Mouse (Mus musculus) neural tube, embryonic 11.5 days (tissue): ENCODE measurements around the gene Rora. TPM values are rescaled to one million over a fixed set of nuclear protein-coding genes. Genes with fewer than 3 reads are reported as not detected.

ENCODE experiments used
- ATAC-seq: fragments of 200-750 bp; cut with Nextera tagmentation; 2 replicates; pipeline ENCODE4 v1.8.0; 2017; ENCODE audit warnings: moderate number of reproducible peaks, mild to moderate bottlenecking, moderate TSS enrichment, moderate library complexity; ENCODE audit not compliant: insufficient read depth, low FRiP score, low TSS enrichment
- DNase-seq: peaks from one replicate; pipeline ENCODE4 v3.0.0-alpha.2; 2015; ENCODE audit warnings: low spot score
- H3K27ac ChIP-seq: fragments of 300-500 bp; sonication (generic); 2 replicates; pipeline ENCODE4 v1.5.1; 2014; ENCODE audit warnings: low read depth, mild to moderate bottlenecking, low read length
- H3K27me3 ChIP-seq: fragments of 300-500 bp; sonication (generic); 2 replicates; pipeline ENCODE4 v1.6.1; 2014; ENCODE audit warnings: mild to moderate bottlenecking, low read length, mixed read lengths; ENCODE audit not compliant: control insufficient read depth, insufficient read depth
- H3K36me3 ChIP-seq: fragments of 300-500 bp; sonication (generic); 2 replicates; pipeline ENCODE4 v1.6.1; 2014; ENCODE audit warnings: mild to moderate bottlenecking, low read length, moderate library complexity, mixed read lengths; ENCODE audit not compliant: control insufficient read depth, insufficient read depth
- H3K4me1 ChIP-seq: fragments of 300-500 bp; sonication (generic); 2 replicates; pipeline ENCODE4 v1.6.1; 2014; ENCODE audit warnings: low read length, mixed read lengths; ENCODE audit not compliant: control insufficient read depth, insufficient read depth
- H3K4me2 ChIP-seq: fragments of 300-500 bp; sonication (generic); 2 replicates; pipeline ENCODE4 v1.6.1; 2014; ENCODE audit warnings: low read depth, mild to moderate bottlenecking, moderate library complexity
- H3K4me3 ChIP-seq: fragments of 300-500 bp; sonication (generic); 2 replicates; pipeline ENCODE4 v1.5.1; 2014; ENCODE audit warnings: low read depth, low read length
- H3K9ac ChIP-seq: fragments of 300-500 bp; sonication (generic); 2 replicates; pipeline ENCODE4 v1.6.1; 2014; ENCODE audit warnings: mild to moderate bottlenecking, low read length
- H3K9me3 ChIP-seq: fragments of 300-500 bp; sonication (generic); 2 replicates; pipeline ENCODE4 v1.6.1; 2016; ENCODE audit warnings: low read length; ENCODE audit not compliant: control insufficient read depth
- WGBS: fragments of 180-500 bp; shearing (Covaris S2); extraction: QIAGEN DNeasy Blood & Tissue Kit; methylation state at CpG from one replicate; pipeline ENCODE4 v1.1.7; 2014; 5-methylcytosine and 5-hydroxymethylcytosine counted together
- polyA plus RNA-seq: library from polyadenylated mRNA; unstranded; fragments of >200 nt; fragmentation: Nextera tagmentation; extraction: Ambion mirVana; gene quantifications from 2 replicates; pipeline ENCODE4 v1.2.1, GENCODE M21; 2014

Rora gene
- polyA plus RNA-seq, 1 experiment from 2014 or later: 3.2 TPM

GRCm38 (mm10) chr9:69431863-69432555 lies 778.4 kb downstream of the Rora start:
- no peak for ATAC-seq
- Histone ChIP-seq H3K27me3 (no peaks in the 10 kb centered on the region), H3K27ac (no peak overlapping the region), H3K4me1 (0 out of 2 replicates have a peak, but pooled peaks cover 2% of the 10 kb centered on the region), H3K4me3 (no peak overlapping the region), H3K9me3 (no peaks in the 10 kb centered on the region), H3K9ac (no peak overlapping the region), H3K36me3 (no peaks in the 10 kb centered on the region; the same call in 1 of the 2 replicates), H3K4me2 (no peak overlapping the region)
- peak; percentile 54 for DNase-seq
- WGBS: 45% methylated on average over 6 of the region's 6 CpGs

GRCm38 (mm10) chr9:69435194-69435593 lies 781.6 kb downstream of the Rora start:
- DNase-seq (no peak), ATAC-seq (no peak)
- Histone ChIP-seq H3K9ac (no peak overlapping the region), H3K4me1 (0 out of 2 replicates have a peak, but pooled peaks cover 2% of the 10 kb centered on the region), H3K27me3 (no peaks in the 10 kb centered on the region), H3K36me3 (no peaks in the 10 kb centered on the region; the same call in 1 of the 2 replicates), H3K4me3 (no peak overlapping the region), H3K4me2 (no peak overlapping the region), H3K9me3 (no peaks in the 10 kb centered on the region), H3K27ac (no peak overlapping the region)
- WGBS: 75% methylated on average over 10 of the region's 10 CpGs

GRCm38 (mm10) chr9:69435662-69436061 lies 782.1 kb downstream of the Rora start:
- Histone ChIP-seq H3K9me3 (no peaks in the 10 kb centered on the region), H3K36me3 (no peaks in the 10 kb centered on the region; the same call in 1 of the 2 replicates), H3K27me3 (no peaks in the 10 kb centered on the region), H3K4me3 (no peak overlapping the region), H3K9ac (no peak overlapping the region), H3K4me2 (no peak overlapping the region), H3K4me1 (0 out of 2 replicates have a peak, but pooled peaks cover 2% of the 10 kb centered on the region), H3K27ac (no peak overlapping the region)
- ATAC-seq (no peak), DNase-seq (no peak)
